Comparison of ENCODE assay signal across 17 mouse cellular contexts in the genomic region with DNA sequence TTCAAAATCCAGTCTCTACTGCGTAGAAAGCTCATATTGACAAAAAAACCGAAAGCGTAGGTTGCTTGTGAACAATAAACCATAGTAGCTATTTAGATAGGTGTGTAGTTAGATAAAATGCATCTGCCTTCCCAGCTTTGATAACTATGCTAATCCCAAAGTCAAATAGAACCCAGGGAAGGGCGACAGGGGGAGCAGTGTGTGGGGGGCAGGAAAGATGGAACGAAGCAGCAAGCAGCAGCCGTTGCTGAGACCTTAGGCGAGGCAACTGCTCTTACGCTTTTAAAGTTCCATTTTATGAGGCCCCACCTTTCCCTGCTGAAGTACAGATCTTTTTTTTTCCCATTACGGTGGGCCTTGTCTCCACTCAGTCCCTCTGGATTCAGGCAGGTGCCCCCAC. TPM values are rescaled to one million over a fixed set of nuclear protein-coding genes. Genes with fewer than 3 reads are reported as not detected.
A peak's percentile ranks its signal among the peaks of the same experiment; 100 is the strongest.
DNase-seq lines count a peak whose midpoint lies in the region; ATAC-seq and TF ChIP-seq lines count a peak whose summit lies in the region.
"Had no signal": no experiment of that assay in that cellular context is flagged by ENCODE, and none has a peak within 500 bp of the region (broad histone marks: within the 10 kb centered on the region; RNA-seq: fewer than 3 reads in every experiment).

No protein-coding gene starts in this region.

- H3K9ac ChIP-seq in kidney, embryonic 15.5 days: no peak overlapping the region
- H3K9ac ChIP-seq in intestine, postnatal 0 days (ENCODE audit: low read depth, low read length): peak overlapping the region; percentile 62
- H3K9ac ChIP-seq: liver, embryonic 13.5 days; neural tube, embryonic 12.5 days had no signal

- TF ChIP-seq CTCF in E14TG2a.4 (conservative IDR thresholded peaks at IDR 0.05; ENCODE audit: low read length): no peak
- no peak; the same call in 1 of the 2 replicates for TF ChIP-seq CTCF in intestine, postnatal 0 days (IDR thresholded peaks at IDR 0.05; ENCODE audit: low read depth)

- H3K4me3 ChIP-seq in heart, embryonic 10.5 days: peak overlapping the region; percentile 47
- peak overlapping the region; percentile 36 for H3K4me3 ChIP-seq in kidney, embryonic 15.5 days (replicated peaks)
- H3K4me3 ChIP-seq in E14TG2a.4 (replicated peaks; ENCODE audit: low read length): peak overlapping the region; percentile 64; the same call in 1 of the 2 replicates
- peak overlapping the region; percentile 54 for H3K4me3 ChIP-seq in intestine, postnatal 0 days (ENCODE audit: low read depth, low read length)
- H3K4me3 ChIP-seq: liver, embryonic 13.5 days; neural tube, embryonic 12.5 days had no signal

- no peaks in the 10 kb centered on the region for H3K36me3 ChIP-seq in heart, embryonic 10.5 days
- no peaks in the 10 kb centered on the region for H3K36me3 ChIP-seq in kidney, embryonic 15.5 days
- H3K36me3 ChIP-seq in E14TG2a.4 (ENCODE audit: insufficient read depth, low read length): no peaks in the 10 kb centered on the region
- no peaks in the 10 kb centered on the region for H3K36me3 ChIP-seq in intestine, postnatal 0 days (ENCODE audit: control insufficient read depth, insufficient read depth)
- H3K36me3 ChIP-seq: G1E; hindbrain, embryonic 10.5 days; liver, embryonic 13.5 days; neural tube, embryonic 12.5 days had no signal

- H3K27ac ChIP-seq in heart, embryonic 10.5 days: no peak overlapping the region
- no peak overlapping the region for H3K27ac ChIP-seq in kidney, embryonic 15.5 days
- peak overlapping the region; percentile 90 for H3K27ac ChIP-seq in intestine, postnatal 0 days (ENCODE audit: low read depth, low read length)
- H3K27ac ChIP-seq: hindbrain, embryonic 10.5 days; liver, embryonic 13.5 days; neural tube, embryonic 12.5 days had no signal

- no peaks in the 10 kb centered on the region for H3K9me3 ChIP-seq in heart, embryonic 10.5 days
- no peaks in the 10 kb centered on the region for H3K9me3 ChIP-seq in kidney, embryonic 15.5 days (replicated peaks)
- H3K9me3 ChIP-seq in E14TG2a.4 (ENCODE audit: low read length): peaks cover 4% of the 10 kb centered on the region; the same call in 1 of the 2 replicates
- H3K9me3 ChIP-seq in intestine, postnatal 0 days (ENCODE audit: control insufficient read depth): no peaks in the 10 kb centered on the region
- H3K9me3 ChIP-seq: G1E; hindbrain, embryonic 10.5 days; liver, embryonic 13.5 days; neural tube, embryonic 12.5 days had no signal

- ATAC-seq in kidney, embryonic 15.5 days (replicated peaks; ENCODE audit: low FRiP score): no peak
- ATAC-seq in intestine, postnatal 0 days: peak; percentile 16; the same call in 1 of the 2 replicates
- ATAC-seq in megakaryocyte-erythroid progenitor cell, adult 5-6 weeks (replicated peaks; ENCODE audit: low FRiP score, low TSS enrichment, poor library complexity, severe bottlenecking): no peak
- ATAC-seq: inflammation-experienced regulatory T-cells, adult 6 months had no signal

- H3K4me1 ChIP-seq in heart, embryonic 10.5 days: peaks cover 13% of the 10 kb centered on the region
- H3K4me1 ChIP-seq in kidney, embryonic 15.5 days: peaks cover 12% of the 10 kb centered on the region
- peaks cover 16% of the 10 kb centered on the region for H3K4me1 ChIP-seq in E14TG2a.4 (replicated peaks; ENCODE audit: low read depth, low read length)
- 0 out of 2 replicates have a peak, but pooled peaks cover 7% of the 10 kb centered on the region for H3K4me1 ChIP-seq in intestine, postnatal 0 days (replicated peaks; ENCODE audit: control insufficient read depth, insufficient read depth, low read length)
- H3K4me1 ChIP-seq: liver, embryonic 13.5 days had no signal

- peak overlapping the region; percentile 56 for H3K4me2 ChIP-seq in kidney, embryonic 15.5 days
- peak overlapping the region; percentile 71 for H3K4me2 ChIP-seq in intestine, postnatal 0 days (replicated peaks; ENCODE audit: low read depth)
- H3K4me2 ChIP-seq: liver, embryonic 13.5 days had no signal

- H3K27me3 ChIP-seq in heart, embryonic 10.5 days (ENCODE audit: insufficient read depth, poor library complexity, severe bottlenecking): peaks cover 41% of the 10 kb centered on the region
- peaks cover 34% of the 10 kb centered on the region for H3K27me3 ChIP-seq in kidney, embryonic 15.5 days
- peaks cover 39% of the 10 kb centered on the region for H3K27me3 ChIP-seq in E14TG2a.4 (ENCODE audit: insufficient read depth, low read length)
- no peaks in the 10 kb centered on the region for H3K27me3 ChIP-seq in intestine, postnatal 0 days (replicated peaks; ENCODE audit: control insufficient read depth, insufficient read depth, low read length)

- 44% methylated on average over 9 of the region's 9 CpGs for WGBS in heart, embryonic 10.5 days
- WGBS in kidney, embryonic 15.5 days: 57% methylated on average over 9 of the region's 9 CpGs
- 22% methylated on average over 9 of the region's 9 CpGs for WGBS in intestine, postnatal 0 days

- intact Hi-C loops in heart, postnatal 14 days (cut with DNase I): no loop called here

- DNase-seq in heart, embryonic 10.5 days (ENCODE audit: low spot score): peak; percentile 17
- DNase-seq in heart, postnatal 14 days: no peak
- DNase-seq in kidney, postnatal 25 days: no peak
- no peak for DNase-seq in adrenal gland, adult 2 months
- DNase-seq: adrenal gland, postnatal 14 days; liver, embryonic 13.5 days; thymus, adult 2 months had no signal

RNA-seq across cellular contexts. Expression of gene Tmem45b, which starts 1.1 kb away (rescaled TPM):
- polyA plus RNA-seq in heart, embryonic 10.5 days (2016; fragmentation: Nextera tagmentation; extraction: Ambion mirVana): 0.07 TPM in 1 of 2 replicates, not detected in the other
- total RNA-seq in heart, postnatal 14 days (2021): 1 to 10 TPM in 1 of 2 experiments, under 1 TPM in 1; 0.41 to 2.0 TPM
- polyA plus RNA-seq in kidney, embryonic 15.5 days (2015; fragmentation: Nextera tagmentation; extraction: Ambion mirVana): 16.8 and 18.5 TPM in 2 replicates
- polyA plus RNA-seq in intestine, postnatal 0 days (2015; fragmentation: Nextera tagmentation; extraction: Ambion mirVana): 222 and 234 TPM in 2 replicates
- total RNA-seq in megakaryocyte-erythroid progenitor cell, adult 5-6 weeks (2014; fragmentation: Nextera tagmentation): not detected in 2 replicates
- not detected in 2 replicates for total RNA-seq in megakaryocyte-erythroid progenitor cell, adult 5-6 weeks (2017)
- total RNA-seq in adrenal gland, adult 2 months (2021): 10 to 100 TPM; 35.3 to 36.9 TPM
- 43.2 and 104 TPM in 2 replicates for polyA plus RNA-seq in adrenal gland, adult 2 months (2012; rRNA removed)
- total RNA-seq: left cerebral cortex, postnatal 10 days had no signal
- polyA plus RNA-seq: C2C12; G1E; hindbrain, embryonic 10.5 days; liver, embryonic 13.5 days; neural tube, embryonic 12.5 days had no signal

Comparison
In these comparisons a context has a peak if more than half of its experiments do, and no peak if none do; other contexts are left out.
1. RNA of gene Tmem45b, which starts 1.1 kb away (polyA plus RNA-seq): 222 to 234 TPM in intestine, postnatal 0 days, 43.2 to 104 TPM in adrenal gland, adult 2 months and 16.8 to 18.5 TPM in kidney, embryonic 15.5 days; 0.07 TPM in heart, embryonic 10.5 days; every median in the first group is over 10 times any median in the second.
2. Peak in every context shown above with its lines, with median percentiles within 50 percentile points of each other: H3K4me3 ChIP-seq.